Mouse (Mus musculus) E14TG2a.4 (cell line): ENCODE results near the gene Fxyd7.

Experiments
- CTCF ChIP-seq: conservative IDR thresholded peaks from 2 replicates; pipeline ENCODE4 v1.5.1; 2014; ENCODE audit warnings: low read length
- NANOG ChIP-seq: IDR thresholded peaks from 2 replicates; pipeline ENCODE4 v1.6.1; 2014; ENCODE audit warnings: borderline replicate concordance, low read length, mixed read lengths
- POU5F1 ChIP-seq: IDR thresholded peaks from 2 replicates; pipeline ENCODE4 v1.6.1; 2014; ENCODE audit warnings: low read length, borderline replicate concordance

- TF ChIP-seq CTCF (no peak), POU5F1 (no peak), NANOG (no peak)
These were observed 48.6 kb downstream of the Fxyd7 start for GRCm38 (mm10) chr7:31002650-31003049.
